ENCODE assay signal across 33 mouse cellular contexts in genomic region chr9:107914764-107915420, GRCm38 (mm10). TPM values are rescaled to one million over a fixed set of nuclear protein-coding genes. Genes with fewer than 3 reads are reported as not detected.
A peak's percentile ranks its signal among the peaks of the same experiment; 100 is the strongest.
DNase-seq lines count a peak whose midpoint lies in the region; ATAC-seq and TF ChIP-seq lines count a peak whose summit lies in the region.
"Had no signal": no experiment of that assay in that cellular context is flagged by ENCODE, and none has a peak within 500 bp of the region (broad histone marks: within the 10 kb centered on the region; RNA-seq: fewer than 3 reads in every experiment).

No protein-coding gene starts in this region.

- H3K27me3 ChIP-seq in heart, postnatal 0 days (ENCODE audit: control insufficient read depth, insufficient read depth, low read length), result no peaks in the 10 kb centered on the region
- no peaks in the 10 kb centered on the region for H3K27me3 ChIP-seq in heart, adult 2 months (ENCODE audit: control insufficient read depth, insufficient read depth, low read length)
- no peaks in the 10 kb centered on the region for H3K27me3 ChIP-seq in neural tube, embryonic 12.5 days (replicated peaks)
- H3K27me3 ChIP-seq: forebrain, embryonic 15.5 days; hindbrain, embryonic 12.5 days; hindbrain, embryonic 15.5 days had no signal

- TF ChIP-seq EP300 in heart, postnatal 0 days (IDR thresholded peaks at IDR 0.05; ENCODE audit: low read depth), result no peak
- TF ChIP-seq EP300 in heart, adult 2 months (IDR thresholded peaks at IDR 0.05; ENCODE audit: insufficient read depth, low read depth, low read length), result no peak

- intact Hi-C loops in heart, adult 2 months (cut with DNase I), result no loop called here

- no peak for TF ChIP-seq CTCF in heart, postnatal 0 days (IDR thresholded peaks at IDR 0.05; ENCODE audit: low read depth)
- TF ChIP-seq CTCF in heart, adult 2 months (IDR thresholded peaks at IDR 0.05), result no peak

- no peaks in the 10 kb centered on the region for H3K4me1 ChIP-seq in heart, postnatal 0 days (ENCODE audit: control insufficient read depth, insufficient read depth)
- H3K4me1 ChIP-seq in heart, adult 2 months (ENCODE audit: control insufficient read depth, insufficient read depth, low read length), result no peaks in the 10 kb centered on the region
- peaks cover 11% of the 10 kb centered on the region for H3K4me1 ChIP-seq in neural tube, embryonic 12.5 days

- H3K9me3 ChIP-seq in heart, postnatal 0 days (replicated peaks; ENCODE audit: control insufficient read depth, low read length), result no peaks in the 10 kb centered on the region
- no peaks in the 10 kb centered on the region for H3K9me3 ChIP-seq in neural tube, embryonic 12.5 days
- H3K9me3 ChIP-seq: forebrain, embryonic 12.5 days; forebrain, embryonic 15.5 days; G1E; heart, embryonic 10.5 days; heart, embryonic 13.5 days; hindbrain, embryonic 12.5 days; hindbrain, embryonic 15.5 days had no signal

- H3K9ac ChIP-seq in heart, postnatal 0 days (replicated peaks; ENCODE audit: low read depth, low read length), result no peak overlapping the region
- no peak overlapping the region for H3K9ac ChIP-seq in heart, adult 2 months (ENCODE audit: low read depth, low read length)
- 0 out of 2 replicates have a peak overlapping the region, but pooled peaks have one; percentile 3 for H3K9ac ChIP-seq in neural tube, embryonic 12.5 days
- H3K9ac ChIP-seq: forebrain, embryonic 12.5 days; forebrain, embryonic 15.5 days; heart, embryonic 13.5 days; hindbrain, embryonic 12.5 days; hindbrain, embryonic 15.5 days had no signal

- H3K4me2 ChIP-seq in heart, postnatal 0 days (ENCODE audit: low read depth, low read length), result no peak overlapping the region
- no peak overlapping the region for H3K4me2 ChIP-seq in neural tube, embryonic 12.5 days (replicated peaks)
- H3K4me2 ChIP-seq: forebrain, embryonic 12.5 days; forebrain, embryonic 15.5 days; heart, embryonic 13.5 days; hindbrain, embryonic 12.5 days; hindbrain, embryonic 15.5 days had no signal

- peak; percentile 39 to 54 for DNase-seq in cerebellum, postnatal 14 days
- no peak for DNase-seq in heart, postnatal 0 days (ENCODE audit: low spot score)
- no peak for DNase-seq in heart, adult 2 months
- DNase-seq in neural tube, embryonic 10.5 days (ENCODE audit: extremely low spot score, low spot score), result no peak
- DNase-seq in MEL-GATA-1-ER (ENCODE audit: extremely low read depth, low read depth), result peak; percentile 49
- no peak for DNase-seq in adrenal gland, adult 18-20 months (ENCODE audit: low spot score in 2 of 2)
- DNase-seq: adrenal gland, postnatal 10 days; adrenal gland, postnatal 36 days; B cell, adult 2 months; cerebellum, adult 11 months; cerebellum, adult 2 months; cerebellum, adult 9-11 months; gastrocnemius, postnatal 25 days; heart, adult 18-20 months had no signal

- 68% methylated on average over 16 of the region's 16 CpGs for WGBS in heart, postnatal 0 days
- WGBS in heart, adult 2 months, result 75% methylated on average over 16 of the region's 16 CpGs
- WGBS in neural tube, embryonic 12.5 days, result 83% methylated on average over 16 of the region's 16 CpGs

- H3K27ac ChIP-seq in heart, postnatal 0 days (ENCODE audit: low read depth), result no peak overlapping the region
- no peak overlapping the region for H3K27ac ChIP-seq in heart, adult 2 months
- H3K27ac ChIP-seq in neural tube, embryonic 12.5 days, result no peak overlapping the region
- H3K27ac ChIP-seq: forebrain, embryonic 12.5 days; forebrain, embryonic 15.5 days; heart, embryonic 10.5 days; heart, embryonic 13.5 days; hindbrain, embryonic 12.5 days; hindbrain, embryonic 15.5 days had no signal

- H3K36me3 ChIP-seq in heart, postnatal 0 days (replicated peaks; ENCODE audit: control insufficient read depth, insufficient read depth, low read length), result no peaks in the 10 kb centered on the region
- no peaks in the 10 kb centered on the region for H3K36me3 ChIP-seq in heart, adult 2 months (ENCODE audit: control insufficient read depth, insufficient read depth, low read length)
- H3K36me3 ChIP-seq in neural tube, embryonic 12.5 days, result no peaks in the 10 kb centered on the region
- H3K36me3 ChIP-seq: forebrain, embryonic 12.5 days; forebrain, embryonic 15.5 days; G1E; hindbrain, embryonic 12.5 days; hindbrain, embryonic 15.5 days had no signal

- no peak for TF ChIP-seq POLR2A in heart, adult 2 months (IDR thresholded peaks at IDR 0.05; ENCODE audit: insufficient read depth, low read depth, low read length)

- no peak for ATAC-seq in cerebellum, adult (ENCODE audit: insufficient number of reproducible peaks, low FRiP score, low TSS enrichment)
- 0 out of 2 replicates have a peak, but pooled peaks have one; percentile 4 for ATAC-seq in heart, postnatal 0 days (ENCODE audit: insufficient read depth, low read depth)
- no peak for ATAC-seq in neural tube, embryonic 12.5 days (ENCODE audit: low FRiP score, low read depth)
- ATAC-seq: activated CD4-positive, CD25-positive, alpha-beta regulatory T cell, adult 4 months; forebrain, embryonic 15.5 days; intestine, postnatal 0 days had no signal

- H3K79me2 ChIP-seq in heart, adult 2 months (replicated peaks; ENCODE audit: control insufficient read depth, insufficient read depth, low read length), result no peaks in the 10 kb centered on the region

- no peak overlapping the region for H3K4me3 ChIP-seq in heart, postnatal 0 days (ENCODE audit: low read depth, low read length)
- H3K4me3 ChIP-seq in heart, adult 2 months, result no peak overlapping the region
- no peak overlapping the region for H3K4me3 ChIP-seq in neural tube, embryonic 12.5 days
- H3K4me3 ChIP-seq: forebrain, embryonic 12.5 days; forebrain, embryonic 15.5 days; heart, embryonic 10.5 days; heart, embryonic 13.5 days; hindbrain, embryonic 12.5 days; hindbrain, embryonic 15.5 days had no signal

RNA-seq across cellular contexts. Expression of gene Mst1r, which starts 8.2 kb away (rescaled TPM):
- 1.8 and 20.1 TPM in 2 replicates for total RNA-seq in heart, postnatal 0 days (2014; rRNA removed; ENCODE audit: low replicate concordance)
- polyA plus RNA-seq in heart, postnatal 0 days (2015; fragmentation: Nextera tagmentation; extraction: Ambion mirVana), result 0.74 and 1.2 TPM in 2 replicates
- total RNA-seq in heart, adult 2 months (2021), result 1 to 10 TPM; 3.1 to 3.3 TPM
- 11.3 and 12.5 TPM in 2 replicates for polyA plus RNA-seq in heart, adult 2 months (2012; rRNA removed)
- 1.8 and 2.2 TPM in 2 replicates for polyA plus RNA-seq in neural tube, embryonic 12.5 days (2016; fragmentation: Nextera tagmentation; extraction: Ambion mirVana)
- 10 to 100 TPM; 10.8 to 11.4 TPM for total RNA-seq in adrenal gland, adult 18-20 months (2021)
- total RNA-seq: CH12.LX; G1E; hematopoietic stem cell, adult 5-6 weeks had no signal
- polyA plus RNA-seq: activated CD4-positive, CD25-positive, alpha-beta regulatory T cell, adult 4 months had no signal

RNA-seq across cellular contexts. Expression of gene Actl11, which starts 13.4 kb away (rescaled TPM):
- total RNA-seq in heart, postnatal 0 days (2014; rRNA removed; ENCODE audit: low replicate concordance), result not detected in 2 replicates
- polyA plus RNA-seq in heart, postnatal 0 days (2015; fragmentation: Nextera tagmentation; extraction: Ambion mirVana), result not detected in 2 replicates
- total RNA-seq in heart, adult 2 months (2021), result not detected
- polyA plus RNA-seq in heart, adult 2 months (2012; rRNA removed), result 0.09 and 0.14 TPM in 2 replicates
- not detected in 2 replicates for polyA plus RNA-seq in neural tube, embryonic 12.5 days (2016; fragmentation: Nextera tagmentation; extraction: Ambion mirVana)
- total RNA-seq in adrenal gland, adult 18-20 months (2021), result not detected
- total RNA-seq: adrenal gland, postnatal 10 days; adrenal gland, postnatal 36 days; CH12.LX; common myeloid progenitor, adult 5-6 weeks; gastrocnemius, adult 8-10 months; gastrocnemius, postnatal 25 days; heart, adult 18-20 months; heart, postnatal 25 days; hematopoietic stem cell, adult 5-6 weeks had no signal
- polyA plus RNA-seq: activated CD4-positive, CD25-positive, alpha-beta regulatory T cell, adult 4 months; cerebellum, adult 2 months; embryonic facial prominence, embryonic 14.5 days; forebrain, embryonic 12.5 days; forebrain, embryonic 15.5 days; G1E; heart, embryonic 10.5 days; heart, embryonic 13.5 days; heart, embryonic 16.5 days; hindbrain, embryonic 12.5 days; hindbrain, embryonic 15.5 days; intestine, embryonic 14.5 days; intestine, postnatal 0 days had no signal

RNA-seq across cellular contexts. Expression of gene Camkv, which starts 20.6 kb away (rescaled TPM):
- total RNA-seq in heart, postnatal 0 days (2014; rRNA removed; ENCODE audit: low replicate concordance), result 0.15 TPM in 1 of 2 replicates, not detected in the other
- polyA plus RNA-seq in heart, postnatal 0 days (2015; fragmentation: Nextera tagmentation; extraction: Ambion mirVana), result 0.03 TPM in 1 of 2 replicates, not detected in the other
- not detected for total RNA-seq in heart, adult 2 months (2021)
- 0.02 and 0.06 TPM in 2 replicates for polyA plus RNA-seq in heart, adult 2 months (2012; rRNA removed)
- 7.8 and 8.0 TPM in 2 replicates for polyA plus RNA-seq in neural tube, embryonic 12.5 days (2016; fragmentation: Nextera tagmentation; extraction: Ambion mirVana)
- 1 to 10 TPM; 4.2 to 6.2 TPM for total RNA-seq in adrenal gland, adult 18-20 months (2021)
- total RNA-seq: CH12.LX; heart, adult 18-20 months; heart, postnatal 25 days had no signal
- polyA plus RNA-seq: activated CD4-positive, CD25-positive, alpha-beta regulatory T cell, adult 4 months; G1E had no signal

RNA-seq across cellular contexts. Expression of gene Mon1a, which starts 26.9 kb away (rescaled TPM):
- total RNA-seq in heart, postnatal 0 days (2014; rRNA removed; ENCODE audit: low replicate concordance), result 12.1 and 16.4 TPM in 2 replicates
- polyA plus RNA-seq in heart, postnatal 0 days (2015; fragmentation: Nextera tagmentation; extraction: Ambion mirVana), result 9.9 TPM in 2 replicates
- 10 to 100 TPM; 11.0 to 11.2 TPM for total RNA-seq in heart, adult 2 months (2021)
- 15.1 and 16.0 TPM in 2 replicates for polyA plus RNA-seq in heart, adult 2 months (2012; rRNA removed)
- 20.8 and 22.7 TPM in 2 replicates for polyA plus RNA-seq in neural tube, embryonic 12.5 days (2016; fragmentation: Nextera tagmentation; extraction: Ambion mirVana)
- total RNA-seq in adrenal gland, adult 18-20 months (2021), result 10 to 100 TPM; 18.8 to 21.5 TPM

RNA-seq across cellular contexts. Expression of gene Traip, which starts 35.0 kb away (rescaled TPM):
- total RNA-seq in heart, postnatal 0 days (2014; rRNA removed; ENCODE audit: low replicate concordance), result 4.8 and 10.0 TPM in 2 replicates
- 2.3 and 3.3 TPM in 2 replicates for polyA plus RNA-seq in heart, postnatal 0 days (2015; fragmentation: Nextera tagmentation; extraction: Ambion mirVana)
- 1 to 10 TPM in 1 of 2 experiments, under 1 TPM in 1; 0.70 to 1.2 TPM for total RNA-seq in heart, adult 2 months (2021)
- polyA plus RNA-seq in heart, adult 2 months (2012; rRNA removed), result 0.20 and 0.37 TPM in 2 replicates
- 15.2 and 16.7 TPM in 2 replicates for polyA plus RNA-seq in neural tube, embryonic 12.5 days (2016; fragmentation: Nextera tagmentation; extraction: Ambion mirVana)
- total RNA-seq in adrenal gland, adult 18-20 months (2021), result 1 to 10 TPM; 1.0 to 1.1 TPM

Comparison
In these comparisons a context has a peak if more than half of its experiments do, and no peak if none do; other contexts are left out.
1. DNase-seq: peak in cerebellum, postnatal 14 days (2 of 2) and MEL-GATA-1-ER (single experiment); none in heart, postnatal 0 days (single experiment), heart, adult 2 months (0 of 2), neural tube, embryonic 10.5 days (single experiment) and adrenal gland, adult 18-20 months (0 of 2).